Mouse (Mus musculus): Measurements from ENCODE around the gene Tmed4. TPM values are rescaled to one million over a fixed set of nuclear protein-coding genes. Genes with fewer than 3 reads are reported as not detected.

The Tmed4 gene
- total RNA-seq (2023) = 30.5 TPM

DNA sequence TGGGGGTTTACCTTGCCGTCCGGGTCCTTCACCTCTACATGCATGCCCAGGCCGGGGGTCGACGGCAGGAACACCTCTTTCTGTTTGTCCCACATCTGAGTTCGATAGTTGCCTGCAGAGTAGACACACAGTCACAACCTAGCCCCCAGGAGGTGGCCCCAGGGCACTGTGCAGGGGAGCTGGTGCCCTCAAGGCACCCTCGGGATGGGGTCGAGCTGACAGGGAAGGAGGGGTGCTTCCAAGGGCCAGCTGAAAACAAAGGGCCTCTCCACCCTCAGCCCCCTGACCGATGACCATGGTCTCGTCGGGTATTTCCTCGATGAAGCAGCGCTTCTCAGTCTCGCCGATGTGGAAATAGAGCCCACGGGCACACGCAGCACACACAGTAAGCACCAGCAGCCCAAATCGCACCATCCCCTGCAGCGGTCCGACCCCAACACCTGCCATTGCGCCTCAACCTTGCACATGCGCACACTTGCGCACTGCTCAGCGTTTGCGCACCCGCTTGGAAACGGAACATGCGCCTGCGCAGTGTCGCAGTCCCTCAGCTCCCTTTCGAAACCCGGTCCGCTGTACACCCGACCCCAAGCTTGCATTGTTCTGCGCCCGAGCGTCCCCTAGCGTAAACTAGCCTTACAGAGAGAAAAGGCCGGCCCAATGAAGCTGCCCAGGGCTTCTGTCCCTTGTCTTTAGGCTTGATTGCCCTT lies at the start of gene Tmed4:
Tmed4 (minus strand) TSS at position 484 of the 707 bp plus-strand sequence.

DNA sequence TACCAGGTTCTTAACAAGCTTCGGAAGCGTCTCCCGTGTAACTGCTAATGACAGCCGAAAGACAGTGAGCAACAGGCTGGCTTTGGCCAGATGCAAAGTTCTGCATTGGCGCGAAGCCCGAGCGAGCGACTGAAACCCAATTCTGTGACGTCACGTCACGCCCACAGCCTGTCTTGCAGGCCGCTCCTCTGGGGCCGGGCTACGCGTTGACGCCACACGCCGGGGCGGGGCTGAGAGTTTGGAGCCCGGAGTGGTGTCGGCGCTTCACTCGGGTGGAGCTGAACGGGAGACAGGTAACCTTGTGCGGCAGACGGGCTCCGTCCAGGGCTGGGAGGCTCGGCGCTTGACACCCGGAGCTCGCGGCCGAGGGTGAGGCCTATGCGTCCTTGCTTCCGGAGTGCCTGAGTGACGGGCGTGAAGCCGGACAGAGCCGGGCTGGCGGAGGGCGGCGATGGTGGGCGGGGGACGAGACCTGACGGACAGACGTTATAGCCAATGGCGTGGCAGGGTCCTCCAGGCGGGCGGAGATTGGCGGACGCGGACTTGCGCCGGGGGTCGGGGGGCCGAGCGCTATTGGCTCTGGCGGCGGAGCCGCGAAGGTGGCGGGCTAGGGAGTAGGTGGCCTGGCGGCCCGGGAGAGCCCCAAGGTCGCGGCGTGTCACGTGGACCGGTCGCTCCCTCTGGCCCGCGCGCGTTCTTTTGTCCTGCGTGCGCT lies 16.9 kb upstream of the Tmed4 start, which contains the start of gene Ogdh:
Ogdh (plus strand) TSS at position 233 of the 715 bp plus-strand sequence.

DNA sequence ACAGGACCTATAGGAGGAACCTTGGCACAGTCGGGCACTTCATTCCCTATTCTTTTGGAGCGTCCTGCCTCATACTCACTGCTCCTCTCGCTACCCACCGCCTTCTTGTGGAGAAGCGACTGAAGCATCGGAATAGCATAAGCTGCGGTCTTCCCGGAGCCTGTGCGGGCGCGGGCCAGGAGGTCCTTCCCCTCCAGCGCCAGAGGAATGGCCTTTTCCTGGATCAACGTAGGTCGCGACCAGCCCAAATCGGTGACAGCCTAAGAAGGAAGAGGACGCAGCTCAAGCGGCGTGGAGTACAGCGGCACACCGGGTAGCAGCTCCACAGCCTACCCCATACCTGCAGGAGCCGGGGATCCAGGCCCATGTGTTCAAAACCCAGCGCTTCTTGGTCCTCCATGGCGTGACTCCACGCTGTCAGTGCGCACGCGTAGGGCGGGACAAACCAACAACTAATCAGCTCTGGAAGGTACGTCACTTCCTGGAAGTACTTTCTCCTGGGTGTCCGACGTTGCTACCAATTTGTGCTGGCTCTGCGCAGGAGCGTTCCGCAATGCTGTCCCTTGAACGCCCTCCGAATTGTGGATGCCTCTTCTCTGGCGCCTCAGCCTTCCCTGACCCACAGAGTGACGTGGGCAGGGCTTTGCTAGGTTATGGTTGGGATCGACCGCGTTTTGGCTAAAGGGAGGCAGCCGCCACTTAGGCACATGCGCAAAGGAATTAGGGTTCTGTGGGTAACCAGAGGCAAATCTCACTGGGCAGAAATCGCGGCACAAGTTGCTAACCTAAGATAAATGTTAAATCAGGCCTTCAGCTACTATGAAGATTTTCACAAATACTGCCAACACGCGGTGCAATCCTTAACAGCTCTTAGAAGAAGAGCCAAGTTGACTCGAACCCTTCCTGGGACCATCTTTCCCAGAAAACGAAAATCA lies 7.1 kb downstream of the Tmed4 start, which contains the start of gene Ddx56:
Ddx56 (minus strand) TSS at position 453 of the 935 bp plus-strand sequence.

DNA sequence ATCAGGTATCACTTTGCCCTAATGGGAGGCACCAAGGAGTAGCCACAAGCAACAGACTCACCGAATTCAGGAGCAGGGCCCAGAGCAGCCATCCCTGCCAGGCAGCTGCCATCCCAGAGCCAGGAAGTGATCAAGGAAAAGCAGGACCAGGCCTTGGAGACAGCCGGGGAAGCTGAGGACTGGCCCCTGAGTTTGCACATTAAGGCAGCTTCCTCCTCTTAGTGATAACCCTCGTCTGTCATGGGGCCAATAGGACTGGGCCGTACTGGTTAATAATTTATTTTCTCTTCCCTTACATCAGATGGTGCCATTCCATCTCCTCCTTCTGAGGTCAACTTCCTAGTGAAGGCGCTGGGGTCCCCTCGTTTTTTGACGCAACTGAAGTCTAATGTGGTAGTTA lies 44.7 kb downstream of the Tmed4 start, which contains the start of gene Npc1l1:
Npc1l1 (minus strand) TSS at position 132 of the 400 bp plus-strand sequence.

Other genes starting within 250 kb of the Tmed4 start
- 11.1 TPM for gene Camk2b, start 208.5 kb downstream of the Tmed4 start, total RNA-seq (2023)
- gene A730071L15Rik, start 74.8 kb downstream of the Tmed4 start, total RNA-seq (2023) = 0.43 TPM
- 54.0 TPM for gene Nudcd3, start 74.5 kb downstream of the Tmed4 start, total RNA-seq (2023)
- gene Npc1l1, start 44.7 kb downstream of the Tmed4 start, total RNA-seq (2023) = not detected
- gene Ddx56, start 7.1 kb downstream of the Tmed4 start, total RNA-seq (2023) = 68.0 TPM
- gene Ogdh, start 16.8 kb upstream of the Tmed4 start, total RNA-seq (2023) = 155 TPM
- gene Zmiz2, start 114.2 kb upstream of the Tmed4 start, total RNA-seq (2023) = 104 TPM
- 1,275 TPM for gene Ppia, start 140.6 kb upstream of the Tmed4 start, total RNA-seq (2023)
- gene H2afv, start 169.6 kb upstream of the Tmed4 start, total RNA-seq (2023) = 52.0 TPM
- 59.2 TPM for gene Purb, start 201.0 kb upstream of the Tmed4 start, total RNA-seq (2023)
- gene Myo1g, start 246.1 kb upstream of the Tmed4 start, total RNA-seq (2023) = 179 TPM

Data from CD8-positive naive resting alpha-beta T cell, adult 57 days (primary cell).